Mouse (Mus musculus): ENCODE measurements around the gene Srrm3. TPM values are rescaled to one million over a fixed set of nuclear protein-coding genes. Genes with fewer than 3 reads are reported as not detected.

Srrm3 gene
- polyA plus RNA-seq, 1 experiment from 2014 or later, result 4.8 TPM

- Histone ChIP-seq H3K27ac (ENCODE audit: low read length) (0 out of 2 replicates have a peak within 1 kb of the TSS, but pooled peaks have one; percentile 27), H3K4me3 (ENCODE audit: low read depth, low read length) (peak within 1 kb of the TSS; percentile 30), H3K4me2 (replicated peaks; ENCODE audit: low read depth, low read length) (peak within 1 kb of the TSS; percentile 45), H3K4me1 (ENCODE audit: control insufficient read depth, insufficient read depth, low read length) (0 out of 2 replicates have a peak, but pooled peaks cover 4% of the 10 kb centered on the region), H3K9me3 (ENCODE audit: control insufficient read depth, low read depth, low read length) (no peaks in the 10 kb centered on the region), H3K27me3 (ENCODE audit: control insufficient read depth, insufficient read depth, low read length) (no peaks in the 10 kb centered on the region), H3K9ac (replicated peaks; ENCODE audit: low read depth, low read length) (no peak within 1 kb of the TSS; the same call in 1 of the 2 replicates), H3K36me3 (ENCODE audit: control insufficient read depth, insufficient read depth, low read length) (no peaks in the 10 kb centered on the region)
- WGBS, result under 1% methylated on average over 22 of the region's 24 CpGs
- ATAC-seq (ENCODE audit: insufficient number of reproducible peaks, insufficient read depth, low FRiP score, low read depth), result peak; percentile 78
These were observed 81.0 kb downstream of the Srrm3 start, which contains the start of gene Hspb1 for GRCm38 (mm10) chr5:135887675-135888102. TSS of gene Hspb1 (plus strand) at chr5:135887919.

- WGBS, result 3% methylated on average over 30 of the region's 30 CpGs
- no peak for ATAC-seq (ENCODE audit: insufficient number of reproducible peaks, insufficient read depth, low FRiP score, low read depth)
- H3K27ac ChIP-seq (ENCODE audit: low read length), result no peak overlapping the region
These were observed 81.9 kb downstream of the Srrm3 start for GRCm38 (mm10) chr5:135888405-135889215.

GRCm38 (mm10) chr5:135890323-135890722 is 83.6 kb downstream of the Srrm3 start:
- no peak for ATAC-seq (ENCODE audit: insufficient number of reproducible peaks, insufficient read depth, low FRiP score, low read depth)
- H3K4me1 ChIP-seq (ENCODE audit: control insufficient read depth, insufficient read depth, low read length), result 0 out of 2 replicates have a peak, but pooled peaks cover 4% of the 10 kb centered on the region
- no peaks in the 10 kb centered on the region for H3K27me3 ChIP-seq (ENCODE audit: control insufficient read depth, insufficient read depth, low read length)
- no peak overlapping the region; the same call in 1 of the 2 replicates for H3K27ac ChIP-seq (ENCODE audit: low read length)
- H3K9me3 ChIP-seq (ENCODE audit: control insufficient read depth, low read depth, low read length), result no peaks in the 10 kb centered on the region
- no peaks in the 10 kb centered on the region for H3K36me3 ChIP-seq (ENCODE audit: control insufficient read depth, insufficient read depth, low read length)
- H3K4me3 ChIP-seq (ENCODE audit: low read depth, low read length), result no peak overlapping the region
- WGBS, result 50% methylated on average over 4 of the region's 4 CpGs
- H3K9ac ChIP-seq (replicated peaks; ENCODE audit: low read depth, low read length), result no peak overlapping the region
- no peak overlapping the region for H3K4me2 ChIP-seq (replicated peaks; ENCODE audit: low read depth, low read length)

More at GRCm38 (mm10) chr5:135888405-135889215, 81.9 kb downstream of the Srrm3 start:
- 0 out of 2 replicates have a peak, but pooled peaks cover 4% of the 10 kb centered on the region for H3K4me1 ChIP-seq (ENCODE audit: control insufficient read depth, insufficient read depth, low read length)
- H3K4me3 ChIP-seq (ENCODE audit: low read depth, low read length), result peak overlapping the region; percentile 30
- no peaks in the 10 kb centered on the region for H3K36me3 ChIP-seq (ENCODE audit: control insufficient read depth, insufficient read depth, low read length)
- H3K9ac ChIP-seq (replicated peaks; ENCODE audit: low read depth, low read length), result no peak overlapping the region; the same call in 1 of the 2 replicates
- H3K4me2 ChIP-seq (replicated peaks; ENCODE audit: low read depth, low read length), result peak overlapping the region; percentile 45
- no peaks in the 10 kb centered on the region for H3K27me3 ChIP-seq (ENCODE audit: control insufficient read depth, insufficient read depth, low read length)
- H3K9me3 ChIP-seq (ENCODE audit: control insufficient read depth, low read depth, low read length), result no peaks in the 10 kb centered on the region

GRCm38 (mm10) chr5:135890920-135891319 is 84.2 kb downstream of the Srrm3 start:
- H3K4me2 ChIP-seq (replicated peaks; ENCODE audit: low read depth, low read length), result no peak overlapping the region
- H3K36me3 ChIP-seq (ENCODE audit: control insufficient read depth, insufficient read depth, low read length), result no peaks in the 10 kb centered on the region
- no peak overlapping the region for H3K4me3 ChIP-seq (ENCODE audit: low read depth, low read length)
- 0 out of 2 replicates have a peak, but pooled peaks cover 4% of the 10 kb centered on the region for H3K4me1 ChIP-seq (ENCODE audit: control insufficient read depth, insufficient read depth, low read length)
- ATAC-seq (ENCODE audit: insufficient number of reproducible peaks, insufficient read depth, low FRiP score, low read depth), result no peak
- H3K27ac ChIP-seq (ENCODE audit: low read length), result no peak overlapping the region
- no peaks in the 10 kb centered on the region for H3K27me3 ChIP-seq (ENCODE audit: control insufficient read depth, insufficient read depth, low read length)
- WGBS, result 57% methylated on average over 3 of the region's 3 CpGs
- no peak overlapping the region for H3K9ac ChIP-seq (replicated peaks; ENCODE audit: low read depth, low read length)
- no peaks in the 10 kb centered on the region for H3K9me3 ChIP-seq (ENCODE audit: control insufficient read depth, low read depth, low read length)

- Histone ChIP-seq H3K4me3 (ENCODE audit: low read depth, low read length) (no peak overlapping the region), H3K4me1 (ENCODE audit: control insufficient read depth, insufficient read depth, low read length) (0 out of 2 replicates have a peak, but pooled peaks cover 4% of the 10 kb centered on the region), H3K9ac (replicated peaks; ENCODE audit: low read depth, low read length) (no peak overlapping the region), H3K27me3 (ENCODE audit: control insufficient read depth, insufficient read depth, low read length) (no peaks in the 10 kb centered on the region), H3K9me3 (ENCODE audit: control insufficient read depth, low read depth, low read length) (no peaks in the 10 kb centered on the region), H3K27ac (ENCODE audit: low read length) (peak overlapping the region; percentile 63; the same call in 1 of the 2 replicates), H3K4me2 (replicated peaks; ENCODE audit: low read depth, low read length) (no peak overlapping the region), H3K36me3 (ENCODE audit: control insufficient read depth, insufficient read depth, low read length) (no peaks in the 10 kb centered on the region)
- no peak for ATAC-seq (ENCODE audit: insufficient number of reproducible peaks, insufficient read depth, low FRiP score, low read depth)
- 40% methylated on average over 9 of the region's 9 CpGs for WGBS
These were observed 86.1 kb downstream of the Srrm3 start for GRCm38 (mm10) chr5:135892589-135893351.

- no peaks in the 10 kb centered on the region for H3K9me3 ChIP-seq (ENCODE audit: control insufficient read depth, low read depth, low read length)
- H3K36me3 ChIP-seq (ENCODE audit: control insufficient read depth, insufficient read depth, low read length), result no peaks in the 10 kb centered on the region
- 79% methylated on average over 6 of the region's 6 CpGs for WGBS
- H3K27ac ChIP-seq (ENCODE audit: low read length), result no peak overlapping the region
- no peaks in the 10 kb centered on the region for H3K4me1 ChIP-seq (ENCODE audit: control insufficient read depth, insufficient read depth, low read length)
- no peak overlapping the region for H3K4me3 ChIP-seq (ENCODE audit: low read depth, low read length)
- H3K9ac ChIP-seq (replicated peaks; ENCODE audit: low read depth, low read length), result no peak overlapping the region
- no peak overlapping the region for H3K4me2 ChIP-seq (replicated peaks; ENCODE audit: low read depth, low read length)
- no peak for ATAC-seq (ENCODE audit: insufficient number of reproducible peaks, insufficient read depth, low FRiP score, low read depth)
- no peaks in the 10 kb centered on the region for H3K27me3 ChIP-seq (ENCODE audit: control insufficient read depth, insufficient read depth, low read length)
These were observed 88.3 kb downstream of the Srrm3 start for GRCm38 (mm10) chr5:135894958-135895357.

GRCm38 (mm10) chr5:135898028-135898427 is 91.3 kb downstream of the Srrm3 start:
- Histone ChIP-seq H3K4me2 (replicated peaks; ENCODE audit: low read depth, low read length) (no peak overlapping the region), H3K4me1 (ENCODE audit: control insufficient read depth, insufficient read depth, low read length) (no peaks in the 10 kb centered on the region), H3K9ac (replicated peaks; ENCODE audit: low read depth, low read length) (no peak overlapping the region), H3K9me3 (ENCODE audit: control insufficient read depth, low read depth, low read length) (no peaks in the 10 kb centered on the region), H3K4me3 (ENCODE audit: low read depth, low read length) (no peak overlapping the region), H3K27ac (ENCODE audit: low read length) (no peak overlapping the region), H3K36me3 (ENCODE audit: control insufficient read depth, insufficient read depth, low read length) (no peaks in the 10 kb centered on the region), H3K27me3 (ENCODE audit: control insufficient read depth, insufficient read depth, low read length) (no peaks in the 10 kb centered on the region)
- WGBS, result 31% methylated on average over 3 of the region's 3 CpGs
- no peak for ATAC-seq (ENCODE audit: insufficient number of reproducible peaks, insufficient read depth, low FRiP score, low read depth)

GRCm38 (mm10) chr5:135898995-135899394 is 92.3 kb downstream of the Srrm3 start:
- Histone ChIP-seq H3K4me2 (replicated peaks; ENCODE audit: low read depth, low read length) (no peak overlapping the region), H3K4me3 (ENCODE audit: low read depth, low read length) (no peak overlapping the region), H3K36me3 (ENCODE audit: control insufficient read depth, insufficient read depth, low read length) (no peaks in the 10 kb centered on the region), H3K27ac (ENCODE audit: low read length) (no peak overlapping the region), H3K9ac (replicated peaks; ENCODE audit: low read depth, low read length) (no peak overlapping the region), H3K4me1 (ENCODE audit: control insufficient read depth, insufficient read depth, low read length) (no peaks in the 10 kb centered on the region), H3K9me3 (ENCODE audit: control insufficient read depth, low read depth, low read length) (no peaks in the 10 kb centered on the region), H3K27me3 (ENCODE audit: control insufficient read depth, insufficient read depth, low read length) (no peaks in the 10 kb centered on the region)
- whole genome bisulfite sequencing, result 69% methylated on average over 4 of the region's 4 CpGs
- no peak for ATAC-seq (ENCODE audit: insufficient number of reproducible peaks, insufficient read depth, low FRiP score, low read depth)
